Mouse (Mus musculus) lung, postnatal 4 days (tissue): ENCODE measurements at regions not wholly inside any gene's neighbourhood (a gene's known extent, or its start where the extent isn't known, plus 50 kb on each side); places are given as distances from the start of the nearest gene placed in this dataset.

ENCODE experiments used
- DNase-seq, 2 experiments: peaks; one replicate each; pipeline ENCODE4 v3.0.0; 2021

DNA sequence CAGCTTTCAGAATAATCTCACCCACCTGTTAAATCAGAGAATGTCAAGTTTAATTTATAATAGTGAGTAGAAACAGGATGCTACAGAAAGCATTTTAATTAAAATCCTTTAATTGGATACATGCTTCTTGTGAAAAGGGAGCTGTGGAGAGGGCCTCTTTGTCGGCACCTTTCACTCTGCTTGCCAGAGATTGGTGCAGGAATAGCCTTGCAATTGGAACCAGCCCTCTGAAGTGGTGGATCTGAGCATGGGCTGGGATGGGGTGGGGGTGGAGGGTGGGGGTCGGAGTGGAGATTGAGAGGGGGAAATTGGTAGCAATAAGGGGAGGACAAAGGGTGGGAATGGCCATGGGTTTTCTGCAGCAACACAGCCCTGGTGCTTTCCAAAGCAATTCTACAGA lies 207.2 kb downstream of the Tbx15 start:
- DNase-seq: no peak

DNA sequence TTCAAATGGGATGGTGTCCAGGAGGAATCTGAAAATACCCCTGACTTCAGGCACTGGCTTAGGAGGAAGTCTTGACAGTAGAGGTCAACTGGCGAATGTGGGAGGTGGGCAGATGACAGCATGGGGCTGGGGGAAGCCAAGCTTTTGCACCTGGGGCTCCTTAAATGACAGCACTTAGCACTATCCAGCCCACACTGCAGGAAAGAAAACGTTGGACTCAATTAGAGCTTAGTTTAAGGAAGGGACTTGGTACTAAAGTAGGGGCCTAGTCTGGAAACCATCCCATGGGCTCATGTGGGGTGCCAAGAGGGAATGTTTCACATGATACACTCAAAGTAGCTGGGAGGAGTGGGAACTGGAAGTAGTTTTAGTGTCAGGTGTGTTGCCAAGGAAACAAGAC lies 207.6 kb downstream of the Tbx15 start:
- DNase-seq: no peak

DNA sequence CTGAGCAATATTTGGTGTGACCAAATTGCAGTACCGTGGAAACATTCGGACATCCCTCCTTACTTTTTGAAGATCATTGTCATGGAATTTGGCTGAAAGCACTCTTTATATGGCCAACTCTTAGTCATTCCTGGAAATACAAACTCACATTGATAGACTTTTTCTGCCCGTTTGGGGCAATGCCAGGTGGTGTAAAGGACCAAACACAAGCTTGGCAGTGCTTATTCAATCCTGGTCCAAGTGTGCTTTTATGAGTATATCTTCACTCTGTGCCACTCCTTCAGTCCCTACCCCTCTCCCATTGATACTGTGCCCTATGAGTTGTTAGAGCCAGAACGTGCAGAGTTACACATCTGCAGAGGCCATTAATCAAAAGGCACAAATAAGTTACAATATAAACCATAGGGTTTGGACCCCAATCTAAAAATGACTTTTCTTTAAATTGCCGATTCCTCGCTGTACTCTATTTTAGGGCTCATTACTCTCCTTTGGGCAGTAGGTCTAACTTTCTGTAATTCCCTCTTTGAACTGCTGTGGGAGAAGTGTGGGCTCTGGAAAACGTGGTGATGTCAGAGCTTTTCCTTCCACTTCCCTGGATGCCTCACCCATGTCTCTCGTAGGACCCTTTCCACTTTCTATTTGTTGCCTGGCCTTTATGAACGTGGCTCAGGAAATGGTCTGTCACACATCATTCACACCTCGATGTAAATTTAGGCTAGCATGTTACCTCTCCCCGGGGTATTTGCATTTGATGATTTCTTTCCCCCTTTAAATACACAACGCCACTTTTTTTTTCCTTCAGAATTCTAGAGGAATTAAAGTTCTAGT lies 219.1 kb downstream of the Tbx15 start:
- no peak for DNase-seq

DNA sequence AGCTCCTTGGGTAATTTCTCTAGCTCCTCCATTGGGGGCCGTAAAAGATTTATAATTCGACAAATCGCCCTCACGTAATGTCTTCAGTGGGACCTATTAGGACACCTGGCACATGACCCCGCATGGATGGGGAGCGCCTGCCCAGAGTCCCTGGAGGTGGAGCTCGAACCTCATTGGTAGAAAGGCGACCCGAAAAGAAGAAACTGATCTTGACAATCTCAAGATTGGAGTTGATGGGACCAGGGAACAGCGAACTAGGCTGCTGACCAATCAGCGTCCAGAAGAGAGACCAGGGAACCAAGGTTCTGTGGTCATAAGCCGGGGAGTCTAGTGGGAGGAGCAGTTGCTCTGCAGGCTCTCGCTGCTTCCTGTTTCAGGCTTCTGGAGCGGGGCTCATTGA lies 259.8 kb downstream of the Tbx15 start:
- DNase-seq: peak in 1 of 2 experiments; percentile 15

DNA sequence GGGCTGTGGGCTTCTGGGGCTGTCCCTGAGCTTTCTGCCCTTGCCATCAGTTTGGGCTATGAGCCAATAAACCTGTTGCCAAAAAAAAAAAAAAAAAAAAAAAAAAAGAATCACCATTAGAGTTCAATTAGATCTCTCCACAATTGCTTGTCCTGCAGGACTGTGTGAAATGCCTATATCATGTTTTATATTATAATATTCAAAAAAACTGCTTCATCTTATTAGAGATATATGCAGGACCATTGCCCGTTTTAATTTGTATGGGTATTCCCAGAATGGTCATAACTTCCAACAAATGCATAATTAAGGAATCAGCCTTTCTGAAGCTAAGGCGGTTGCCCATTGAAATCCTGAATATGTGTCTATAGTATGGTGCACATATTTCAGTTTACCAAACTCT lies 264.6 kb downstream of the Tbx15 start:
- no peak for DNase-seq

DNA sequence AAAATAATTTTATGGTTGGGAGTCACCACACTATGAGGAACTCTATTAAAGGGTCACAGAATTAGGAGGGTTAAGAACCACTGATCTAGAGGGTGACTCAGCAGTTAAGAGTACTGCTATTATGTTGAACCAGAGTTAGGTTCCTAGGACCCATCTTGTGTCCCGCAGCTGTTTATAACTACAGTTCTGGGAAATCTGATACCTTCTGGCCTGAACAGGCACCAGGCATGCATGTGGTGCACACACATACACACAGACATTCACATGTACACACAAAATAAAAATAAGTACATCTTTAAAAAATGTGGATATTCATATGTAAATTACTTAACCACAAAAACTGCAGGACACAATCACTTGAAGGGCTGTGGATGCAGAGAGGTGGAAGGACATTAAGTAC lies 272.1 kb downstream of the Tbx15 start:
- DNase-seq: no peak

DNA sequence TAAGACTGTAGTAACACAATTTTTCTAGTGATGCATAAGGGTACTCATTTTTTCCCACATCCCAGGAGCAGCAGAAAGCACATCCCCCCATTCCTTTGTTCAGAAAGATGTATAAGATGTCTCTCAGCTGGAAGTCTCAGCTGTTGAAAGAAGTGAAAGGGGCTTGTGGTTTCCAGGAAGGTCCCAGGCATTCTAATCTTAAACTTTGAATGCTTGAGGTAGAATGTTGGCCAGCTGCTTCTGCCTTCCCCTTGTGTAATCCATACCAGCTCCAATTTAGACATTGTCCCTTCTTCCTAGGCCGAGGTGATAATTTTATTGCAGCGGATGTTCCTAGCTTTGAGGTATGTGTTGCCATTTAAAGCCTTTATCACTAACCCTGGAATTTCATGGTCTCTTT lies 272.8 kb downstream of the Tbx15 start:
- no peak for DNase-seq

DNA sequence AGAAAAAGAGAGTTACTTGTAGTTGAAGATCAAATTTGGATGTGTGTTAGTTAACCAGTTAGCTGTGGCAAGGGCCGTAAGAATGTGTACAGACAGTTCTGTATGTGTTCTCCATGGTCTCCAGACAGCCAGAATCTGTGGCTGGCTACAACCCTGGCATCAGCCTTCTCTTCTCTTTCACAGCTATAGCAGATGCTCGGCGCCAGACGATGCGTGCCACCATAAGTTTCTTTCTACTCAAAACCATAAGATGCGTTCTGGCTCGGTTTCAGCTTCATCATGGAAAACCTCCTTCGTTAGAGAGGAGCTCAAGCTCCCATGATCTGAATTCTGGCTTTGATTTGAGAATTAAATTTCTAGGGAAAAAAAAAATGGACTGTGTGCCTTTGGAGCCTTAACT lies 275.6 kb downstream of the Tbx15 start:
- no peak for DNase-seq

DNA sequence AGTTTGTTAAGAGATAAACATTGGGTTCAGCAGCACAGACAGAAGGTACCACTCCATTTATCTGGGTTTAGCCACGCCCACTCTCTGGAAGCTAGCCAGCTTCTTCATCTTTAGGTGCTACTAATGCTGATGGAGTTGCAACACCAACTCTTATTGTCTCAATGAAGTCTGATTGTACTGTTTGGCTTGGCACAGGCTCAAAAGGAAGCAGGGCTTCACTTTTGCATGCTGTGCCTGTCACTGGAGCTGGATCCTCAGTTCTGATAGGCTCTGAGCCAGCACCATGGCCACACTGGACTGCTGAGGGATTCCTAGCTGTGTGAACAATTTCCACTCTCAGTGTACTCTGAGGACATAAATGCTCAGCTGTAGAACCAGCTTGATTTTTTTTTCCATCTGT lies 320.7 kb downstream of the Tbx15 start:
- no peak for DNase-seq

DNA sequence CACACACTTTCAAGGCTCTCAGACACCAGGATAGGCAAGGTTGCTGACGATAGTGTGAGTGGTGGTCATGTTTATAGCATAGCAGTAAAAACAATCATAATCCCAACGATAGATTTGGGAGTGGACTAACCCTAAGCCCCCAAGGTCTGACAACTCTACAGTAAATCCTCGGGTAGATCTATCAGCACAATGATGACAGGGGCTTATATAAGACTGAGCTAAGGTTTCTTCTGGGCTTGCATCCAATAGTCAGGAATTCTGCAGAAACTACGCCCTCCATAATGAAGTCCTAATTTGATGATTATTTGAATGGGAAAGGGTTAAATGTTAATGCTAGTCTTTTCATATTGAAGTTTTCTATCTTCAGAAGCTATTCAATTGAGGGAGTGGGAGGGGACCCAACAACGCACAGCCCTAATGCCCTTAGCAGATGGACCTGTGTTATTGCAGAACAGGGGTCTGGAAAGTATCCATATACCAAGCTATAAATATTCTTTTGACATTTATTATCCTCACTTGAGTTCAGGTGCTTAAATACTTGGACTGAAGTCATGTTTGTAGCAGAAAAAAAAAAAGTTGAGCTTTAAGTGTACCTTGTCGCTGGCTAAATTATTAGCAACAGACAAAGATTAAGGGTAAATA lies 311.8 kb upstream of the Spag17 start:
- DNase-seq: no peak

DNA sequence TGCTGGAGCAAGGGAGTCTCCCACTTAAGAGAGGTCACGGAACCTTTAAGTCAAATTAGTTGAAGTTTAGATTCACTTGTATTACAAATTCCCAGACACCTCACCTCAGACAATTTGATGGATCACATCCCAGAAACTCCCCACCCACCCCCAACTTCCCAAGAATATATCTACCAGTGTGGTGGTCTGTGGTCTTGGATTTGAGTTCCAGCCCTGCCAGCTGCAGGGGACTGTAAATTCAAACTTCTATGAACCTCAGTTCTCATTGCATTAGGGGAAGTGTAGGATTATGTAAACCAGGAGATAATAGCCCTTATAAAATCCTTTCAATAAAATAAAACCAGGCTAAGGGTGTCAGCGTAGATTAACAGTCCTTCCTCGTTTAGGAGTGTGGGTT lies 311.2 kb upstream of the Spag17 start:
- no peak for DNase-seq

DNA sequence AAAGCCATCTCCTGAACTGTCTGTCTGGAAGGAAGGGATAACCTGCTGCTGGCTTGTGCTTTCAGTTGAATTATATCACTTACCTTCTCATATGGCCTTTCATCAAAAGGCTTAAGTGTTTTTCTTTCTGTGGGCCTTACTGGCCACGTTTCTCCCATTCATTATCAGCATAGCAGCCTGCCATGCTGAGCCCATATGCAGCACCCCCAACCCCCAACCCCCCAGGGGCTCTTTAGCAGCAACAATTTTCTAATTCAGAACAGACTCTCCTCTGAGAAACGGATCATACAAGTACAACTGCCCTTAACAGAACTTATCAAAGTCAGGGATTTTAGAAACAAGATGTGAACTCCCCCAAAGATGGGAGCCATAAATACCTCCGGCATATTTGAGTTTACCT lies 282.5 kb upstream of the Spag17 start:
- DNase-seq: no peak

DNA sequence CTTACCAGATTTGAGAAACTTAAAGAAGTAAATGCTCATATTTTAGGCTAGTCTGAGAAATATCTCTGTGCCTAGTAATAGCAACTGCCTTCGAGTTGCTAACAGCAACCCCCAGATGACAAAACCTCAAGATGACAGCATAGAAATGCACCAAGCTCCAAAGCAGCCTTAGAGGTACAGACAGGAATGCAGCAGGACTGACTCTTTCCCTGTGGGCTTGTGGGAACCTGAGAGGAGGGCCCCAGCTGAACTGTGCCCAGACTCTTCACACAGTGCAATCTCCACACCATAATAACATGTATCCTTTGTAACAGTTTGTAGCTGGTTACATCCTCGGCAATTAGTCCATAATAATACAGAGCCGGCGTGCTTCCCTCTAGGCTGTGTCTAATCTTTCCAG lies 252.9 kb upstream of the Spag17 start:
- no peak for DNase-seq

DNA sequence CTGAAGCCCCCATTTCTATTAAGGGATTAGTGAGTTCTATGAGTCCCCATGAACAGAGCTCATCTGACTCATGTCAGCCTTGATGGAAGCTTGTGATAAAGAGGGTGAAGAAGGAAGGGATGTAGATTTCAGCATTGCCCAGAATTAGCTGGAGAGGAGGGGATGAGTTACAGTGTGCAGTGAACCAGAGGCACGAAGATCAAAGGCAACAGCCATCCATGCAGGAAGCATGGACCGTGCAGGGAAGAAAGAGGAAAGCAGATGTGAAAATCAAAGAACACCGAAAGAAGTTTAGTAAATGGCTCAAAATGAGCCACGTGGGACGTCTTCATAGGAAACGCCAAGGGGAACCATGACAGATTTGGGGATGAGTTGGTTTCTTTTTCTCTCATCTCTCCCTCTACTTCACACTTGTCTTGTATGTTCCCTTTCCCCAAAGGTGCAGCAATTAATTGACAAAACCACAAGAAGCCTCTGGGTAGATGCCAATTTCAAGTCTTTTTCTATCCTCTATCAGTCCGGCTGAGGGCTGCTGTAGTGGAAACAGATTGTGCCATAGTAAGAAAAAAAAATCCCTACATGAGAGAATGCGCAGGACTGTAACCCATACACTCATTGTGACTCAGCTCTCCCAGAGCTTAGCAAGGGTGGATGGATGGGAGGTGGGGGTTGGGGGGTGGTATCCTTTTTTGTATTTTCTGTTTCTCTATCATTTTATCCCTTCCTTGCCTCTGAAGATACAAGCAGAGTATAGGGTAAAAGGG lies 243.7 kb upstream of the Spag17 start:
- DNase-seq: no peak

DNA sequence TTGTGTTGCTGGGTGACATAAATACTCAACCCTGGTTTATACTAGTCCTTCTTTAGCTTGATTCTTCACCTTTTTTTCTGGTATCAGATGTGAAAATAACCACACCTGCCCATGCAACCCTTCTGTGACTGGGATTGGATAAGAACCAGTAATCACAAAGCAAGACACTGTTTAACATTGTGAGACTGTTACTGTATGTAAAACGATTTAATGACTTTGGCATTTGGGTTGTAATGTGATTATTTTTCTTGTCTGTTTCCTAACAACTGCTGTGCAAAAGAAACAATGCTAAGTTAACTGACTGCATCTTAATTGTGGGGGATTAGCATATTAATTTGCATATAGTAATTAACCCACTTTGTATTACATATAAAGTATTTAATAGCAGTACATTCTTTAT lies 240.3 kb upstream of the Spag17 start:
- DNase-seq: no peak

DNA sequence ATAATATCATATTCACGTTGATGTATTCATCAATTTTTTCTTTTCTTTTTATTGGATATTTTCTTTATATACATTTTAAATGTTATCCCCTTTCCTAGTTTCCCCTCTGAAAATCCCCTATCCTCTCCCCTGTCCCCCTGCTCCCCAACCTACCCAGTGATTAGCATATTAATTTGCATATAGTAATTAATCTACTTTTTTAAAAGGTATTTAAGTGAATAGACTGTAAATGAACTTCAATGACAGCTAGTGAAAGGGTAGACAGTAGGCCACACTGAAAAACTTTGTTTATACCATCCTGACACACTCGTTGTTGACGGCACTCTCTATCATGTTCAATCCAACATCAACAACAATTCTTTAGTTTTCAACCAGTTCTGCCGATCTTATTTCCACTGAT lies 239.9 kb upstream of the Spag17 start:
- no peak for DNase-seq

DNA sequence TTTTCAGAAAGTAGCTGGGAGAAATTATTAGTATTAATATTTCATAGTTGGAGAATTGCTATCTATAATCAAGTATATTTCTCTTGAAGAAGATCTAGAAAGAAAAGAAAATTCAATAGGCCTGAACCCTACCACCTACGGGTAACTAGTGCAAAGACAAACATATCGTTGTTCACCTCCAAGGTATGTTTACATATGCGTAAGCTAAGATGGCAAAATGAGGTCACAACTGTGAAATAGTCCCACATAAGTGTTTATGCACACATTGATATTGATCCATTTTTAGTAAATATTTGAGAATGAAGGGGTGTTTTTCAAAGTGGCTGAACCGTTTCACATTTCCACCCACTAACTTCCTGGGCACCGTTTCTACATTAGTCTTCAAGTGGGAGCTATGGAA lies 227.6 kb upstream of the Spag17 start:
- DNase-seq: no peak

DNA sequence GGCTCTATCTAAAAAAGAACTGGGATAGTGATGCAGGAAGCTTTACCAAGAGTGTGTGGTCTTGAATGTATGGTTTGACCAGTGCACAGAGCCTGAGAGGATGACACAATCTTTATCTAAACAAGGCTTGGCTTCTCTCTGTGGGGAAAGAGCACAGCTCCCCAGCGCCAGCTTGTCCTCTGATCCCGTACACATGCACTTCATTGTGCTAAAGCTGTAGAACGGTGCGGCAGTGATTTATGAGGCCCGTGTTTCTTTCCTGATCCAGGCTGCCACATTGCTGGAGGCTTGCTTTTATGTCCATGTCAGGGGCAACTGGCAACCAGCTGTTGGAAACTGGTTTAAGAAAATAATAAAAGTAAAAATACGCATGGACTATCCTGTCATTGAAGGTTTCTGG lies 221.4 kb upstream of the Spag17 start:
- DNase-seq: no peak

DNA sequence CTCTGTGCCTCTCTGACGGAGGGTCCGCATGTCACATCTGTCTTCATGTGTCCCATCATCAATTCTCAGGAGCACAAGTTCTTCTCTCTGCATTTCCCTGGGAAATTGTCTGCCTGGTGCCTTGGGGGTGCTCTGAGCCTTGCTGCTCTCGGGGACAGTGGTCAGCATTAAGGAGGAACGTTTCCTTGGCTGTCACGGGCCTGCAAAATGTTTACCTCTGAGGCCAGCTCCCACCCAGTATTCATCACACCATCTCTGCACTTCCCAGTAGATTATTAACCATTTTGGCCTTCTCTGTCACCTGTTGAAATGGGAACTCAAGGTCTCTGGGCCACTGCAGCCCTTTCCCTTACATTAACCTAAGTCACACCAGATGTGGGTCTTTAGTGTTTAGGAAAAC lies 219.8 kb upstream of the Spag17 start:
- no peak for DNase-seq

DNA sequence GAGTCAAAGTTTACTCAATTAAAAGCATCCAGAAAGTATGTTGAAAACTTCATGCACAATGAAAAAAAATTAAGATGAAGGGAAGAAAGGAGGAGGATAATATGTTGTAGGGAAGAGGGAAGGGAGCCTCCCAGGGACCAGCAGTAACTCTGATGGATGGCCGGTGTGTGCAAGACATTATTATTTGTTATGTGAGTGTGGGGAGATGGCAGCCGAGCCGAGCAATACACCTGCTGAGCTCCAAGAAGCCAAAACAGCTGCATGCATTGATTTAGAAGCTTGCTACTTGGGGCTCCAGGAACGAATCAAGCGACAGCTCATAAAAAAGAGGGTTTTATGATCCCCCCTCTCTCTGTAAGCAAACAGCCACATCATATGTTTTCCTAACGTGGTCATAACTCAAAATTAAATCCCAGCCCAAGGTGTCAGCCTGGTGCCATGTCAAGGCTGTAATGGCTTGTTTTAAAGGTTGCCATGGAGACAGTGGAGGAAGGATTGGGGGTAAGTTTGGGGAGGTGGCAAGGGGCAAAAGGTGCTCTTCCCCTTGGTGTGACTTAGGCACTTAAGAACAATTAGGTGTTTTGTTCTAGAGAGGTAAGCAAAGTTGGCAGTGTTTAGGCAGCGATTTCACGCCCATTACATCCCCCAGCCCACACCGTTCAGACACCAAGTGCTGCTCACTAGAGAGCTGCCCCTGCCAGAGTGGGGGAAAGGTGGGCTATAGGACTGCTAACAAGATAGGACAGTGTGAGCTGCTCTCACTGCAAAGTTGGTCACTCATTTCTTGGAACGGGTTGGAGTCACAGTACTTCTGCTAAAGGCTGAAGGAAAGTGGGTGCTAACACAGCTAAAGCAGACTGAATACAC lies 219.1 kb upstream of the Spag17 start:
- DNase-seq: no peak

DNA sequence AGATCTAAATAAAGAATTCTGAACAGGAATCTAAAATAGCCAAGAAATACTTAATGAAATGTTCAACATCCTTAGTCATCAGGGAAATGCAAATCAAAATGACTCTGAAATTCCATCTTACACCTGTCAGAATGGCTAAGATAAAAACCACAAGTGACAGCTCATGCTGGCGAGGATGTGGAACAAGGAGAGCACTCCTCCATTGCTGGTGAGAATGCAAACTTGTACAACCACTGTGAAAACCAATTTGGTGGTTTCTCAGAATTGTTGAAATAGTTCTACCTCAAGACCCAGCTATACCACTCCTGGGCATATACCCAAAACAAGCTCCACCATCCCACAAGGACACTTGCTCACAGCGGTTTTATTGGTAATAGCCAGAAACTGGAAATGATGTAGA lies 211.1 kb upstream of the Spag17 start:
- no peak for DNase-seq

DNA sequence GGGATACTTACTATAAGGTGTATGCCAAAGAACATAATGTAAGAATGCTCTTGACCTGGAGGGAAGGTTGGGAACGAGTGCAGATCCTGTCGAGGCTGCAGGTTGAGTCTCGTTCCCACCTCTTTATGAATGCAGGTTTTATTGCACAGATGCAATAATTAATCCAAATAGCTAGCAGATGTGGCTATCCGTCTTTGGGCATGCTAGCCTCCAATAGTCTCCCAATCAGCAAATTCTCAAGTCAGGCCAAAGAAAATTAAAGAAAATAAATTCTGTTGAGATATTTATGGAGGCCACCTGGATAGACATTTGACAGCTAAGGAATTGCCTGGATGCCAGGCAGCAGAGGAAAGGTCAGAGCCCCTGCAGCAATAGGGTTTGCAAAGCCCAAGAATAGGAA lies 175.7 kb upstream of the Spag17 start:
- no peak for DNase-seq

DNA sequence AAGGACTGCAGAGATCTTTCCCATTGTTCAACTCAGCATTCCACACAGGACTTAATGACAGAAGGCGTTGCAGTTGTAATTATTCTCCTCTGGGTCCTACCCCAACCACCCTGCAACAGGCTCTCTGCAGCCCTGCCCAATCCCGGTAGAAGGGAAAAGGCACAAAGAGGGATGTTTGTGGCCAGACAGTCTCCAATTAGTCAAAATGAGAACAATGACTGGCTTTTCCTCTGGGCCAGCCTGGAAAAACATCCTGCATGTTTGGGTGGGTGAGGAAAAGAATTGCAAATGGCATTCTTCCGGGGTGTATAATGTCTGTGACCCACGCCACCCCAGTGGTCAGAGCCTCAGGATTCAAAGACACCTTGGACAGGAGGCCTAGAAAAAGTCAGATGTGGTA lies 168.8 kb upstream of the Spag17 start:
- no peak for DNase-seq
